Mouse (Mus musculus): Measurements from ENCODE around the gene Preb.

Gene Preb

GRCm38 (mm10) chr5:30954065-30954464 is 6.1 kb downstream of the Preb start:
- no peak for DNase-seq

- no peak for DNase-seq
These were observed 7.6 kb downstream of the Preb start for GRCm38 (mm10) chr5:30952551-30952950.

GRCm38 (mm10) chr5:30951706-30952105 is 8.5 kb downstream of the Preb start:
- no peak for DNase-seq

GRCm38 (mm10) chr5:30950922-30951321 is 9.2 kb downstream of the Preb start:
- DNase-seq = no peak

- no peak for DNase-seq
These were observed 9.7 kb downstream of the Preb start for GRCm38 (mm10) chr5:30950451-30950850.

- DNase-seq = peak; percentile 87
These were observed 10.4 kb downstream of the Preb start for GRCm38 (mm10) chr5:30949654-30950326.

GRCm38 (mm10) chr5:30948620-30949019 is 11.5 kb downstream of the Preb start:
- DNase-seq = no peak

GRCm38 (mm10) chr5:30944956-30945781 is 15.0 kb downstream of the Preb start, which contains the start of gene Cgref1:
Gene Cgref1, minus strand, starts transcription at chr5:30945591.
- peak; percentile 31 to 32 for DNase-seq

- DNase-seq = no peak
These were observed 15.8 kb downstream of the Preb start for GRCm38 (mm10) chr5:30944344-30944743.

- DNase-seq = peak in 1 of 2 experiments; percentile 36
These were observed 17.2 kb downstream of the Preb start for GRCm38 (mm10) chr5:30943004-30943403.

- no peak for DNase-seq
These were observed 25.3 kb downstream of the Preb start for GRCm38 (mm10) chr5:30934725-30935461.

- no peak for DNase-seq
These were observed 26.5 kb downstream of the Preb start for GRCm38 (mm10) chr5:30933705-30934104.

- DNase-seq = no peak
These were observed 28.8 kb downstream of the Preb start for GRCm38 (mm10) chr5:30931378-30931777.

- no peak for DNase-seq
These were observed 29.3 kb downstream of the Preb start for GRCm38 (mm10) chr5:30930846-30931245.

GRCm38 (mm10) chr5:30930121-30930520 is 30.0 kb downstream of the Preb start:
- peak; percentile 70 to 75 for DNase-seq

GRCm38 (mm10) chr5:30927945-30928529 is 32.1 kb downstream of the Preb start:
- DNase-seq = no peak

- DNase-seq = no peak
These were observed 34.1 kb downstream of the Preb start for GRCm38 (mm10) chr5:30926073-30926472.

GRCm38 (mm10) chr5:30925217-30925616 is 34.9 kb downstream of the Preb start:
- DNase-seq = no peak

- no peak for DNase-seq
These were observed 35.5 kb downstream of the Preb start for GRCm38 (mm10) chr5:30924614-30925013.

GRCm38 (mm10) chr5:30923119-30923518 is 37.0 kb downstream of the Preb start:
- DNase-seq = no peak

- no peak for DNase-seq
These were observed 37.5 kb downstream of the Preb start for GRCm38 (mm10) chr5:30922581-30923041.

GRCm38 (mm10) chr5:30921256-30922033 is 38.7 kb downstream of the Preb start, which contains the start of gene Khk:
Gene Khk, plus strand, starts transcription at chr5:30921431.
- DNase-seq = peak; percentile 97 to 98

Data from B cell, adult 2 months (primary cell).